Mouse (Mus musculus): Measurements from ENCODE around the gene Agap2. TPM values are rescaled to one million over a fixed set of nuclear protein-coding genes. Genes with fewer than 3 reads are reported as not detected.

Gene Agap2
- polyA plus RNA-seq, 1 experiment = 2.2 TPM

- H3K4me3 ChIP-seq (ENCODE audit: insufficient read depth, low read depth, low read length) = peak overlapping the region; percentile 19
Observed at GRCm38 (mm10) chr10:127049395-127050118, 25.5 kb upstream of the Agap2 start.

DNA sequence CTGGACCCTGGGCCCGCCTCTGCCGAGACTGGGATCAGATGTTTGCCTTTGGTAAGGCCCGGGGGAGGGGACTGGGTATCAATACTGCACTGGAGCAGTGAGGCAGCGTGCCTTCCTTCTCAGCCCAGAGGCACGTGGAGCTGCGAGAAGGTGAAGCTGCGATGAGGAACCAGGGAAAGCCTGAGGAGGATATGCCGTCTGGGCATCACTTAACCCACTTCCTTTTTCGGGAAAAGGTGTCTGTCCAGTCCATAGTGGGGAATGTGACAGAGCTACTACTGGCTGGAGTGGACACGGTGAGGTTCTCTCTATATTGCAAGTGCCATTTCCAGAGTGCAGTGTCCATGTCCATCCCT, 25.0 kb upstream of the Agap2 start:
- TF ChIP-seq CTCF (conservative IDR thresholded peaks at IDR 0.05; ENCODE audit: insufficient read depth, insufficient read length, low read depth, low read length) = no peak
- TF ChIP-seq POLR2A (IDR thresholded peaks at IDR 0.05; ENCODE audit: low read depth, low read length) = no peak
- no peak overlapping the region for H3K4me3 ChIP-seq (ENCODE audit: insufficient read depth, low read depth, low read length)
- no peaks in the 10 kb centered on the region for H3K27me3 ChIP-seq (replicated peaks; ENCODE audit: control insufficient read depth, insufficient read depth, low read length)
- DNase-seq = no peak
- WGBS = 15% methylated on average over 10 of the region's 10 CpGs
- H3K4me1 ChIP-seq (ENCODE audit: control insufficient read depth, insufficient read depth, low read length) = peaks cover 8% of the 10 kb centered on the region; the same call in 1 of the 2 replicates
- H3K27ac ChIP-seq (ENCODE audit: insufficient read depth, low read depth, low read length) = no peak overlapping the region
- no peaks in the 10 kb centered on the region for H3K36me3 ChIP-seq (ENCODE audit: control insufficient read depth, insufficient read depth, low read length)

More at GRCm38 (mm10) chr10:127049395-127050118, 25.5 kb upstream of the Agap2 start:
- Histone ChIP-seq H3K27me3 (replicated peaks; ENCODE audit: control insufficient read depth, insufficient read depth, low read length) (no peaks in the 10 kb centered on the region), H3K36me3 (ENCODE audit: control insufficient read depth, insufficient read depth, low read length) (no peaks in the 10 kb centered on the region), H3K27ac (ENCODE audit: insufficient read depth, low read depth, low read length) (no peak overlapping the region), H3K4me1 (ENCODE audit: control insufficient read depth, insufficient read depth, low read length) (peaks cover 8% of the 10 kb centered on the region; the same call in 1 of the 2 replicates)
- 2% methylated on average over 29 of the region's 29 CpGs for WGBS
- DNase-seq = peak; percentile 55
- TF ChIP-seq POLR2A (IDR thresholded peaks at IDR 0.05; ENCODE audit: low read depth, low read length) (no peak), CTCF (conservative IDR thresholded peaks at IDR 0.05; ENCODE audit: insufficient read depth, insufficient read length, low read depth, low read length) (peak; percentile 48; the same call in 1 of the 2 replicates)

GRCm38 (mm10) chr10:127054646-127055045, 20.4 kb upstream of the Agap2 start:
- peaks cover under 1% of the 10 kb centered on the region; the same call in 1 of the 2 replicates for H3K4me1 ChIP-seq (ENCODE audit: control insufficient read depth, insufficient read depth, low read length)
- no peak overlapping the region for H3K4me3 ChIP-seq (ENCODE audit: insufficient read depth, low read depth, low read length)
- no peak for TF ChIP-seq POLR2A (IDR thresholded peaks at IDR 0.05; ENCODE audit: low read depth, low read length)
- no peaks in the 10 kb centered on the region for H3K27me3 ChIP-seq (replicated peaks; ENCODE audit: control insufficient read depth, insufficient read depth, low read length)
- 83% methylated on average over 4 of the region's 4 CpGs for WGBS
- no peak overlapping the region for H3K27ac ChIP-seq (ENCODE audit: insufficient read depth, low read depth, low read length)
- peaks cover 2% of the 10 kb centered on the region for H3K36me3 ChIP-seq (ENCODE audit: control insufficient read depth, insufficient read depth, low read length)
- DNase-seq = no peak

GRCm38 (mm10) chr10:127055406-127055805, 19.7 kb upstream of the Agap2 start:
- 82% methylated on average over 8 of the region's 8 CpGs for WGBS
- DNase-seq = no peak
- no peak overlapping the region for H3K27ac ChIP-seq (ENCODE audit: insufficient read depth, low read depth, low read length)

DNA sequence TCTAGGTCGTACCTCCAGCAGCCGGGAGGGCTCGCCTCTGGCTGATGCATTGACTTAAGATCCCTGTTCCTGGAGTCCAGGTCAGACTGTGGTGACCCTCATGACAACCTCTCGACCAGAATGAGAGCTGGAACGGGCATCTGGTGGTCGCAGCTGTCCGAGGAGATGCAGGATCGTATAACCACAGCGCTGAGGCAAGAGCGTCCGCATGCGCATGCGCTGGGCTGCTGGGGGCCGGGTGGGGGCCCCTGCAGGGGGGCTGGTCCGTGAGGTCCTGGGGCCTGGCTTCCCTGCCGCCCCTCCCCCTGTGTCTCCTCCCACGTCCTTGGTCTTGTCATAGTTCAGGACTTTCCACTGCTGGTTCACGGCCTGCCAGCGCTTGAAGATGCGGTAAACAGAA, 18.6 kb upstream of the Agap2 start:
- H3K27me3 ChIP-seq (replicated peaks; ENCODE audit: control insufficient read depth, insufficient read depth, low read length) = no peaks in the 10 kb centered on the region
- WGBS = 85% methylated on average over 20 of the region's 20 CpGs
- DNase-seq = no peak
- peaks cover 2% of the 10 kb centered on the region for H3K36me3 ChIP-seq (ENCODE audit: control insufficient read depth, insufficient read depth, low read length)
- H3K27ac ChIP-seq (ENCODE audit: insufficient read depth, low read depth, low read length) = no peak overlapping the region
- TF ChIP-seq POLR2A (IDR thresholded peaks at IDR 0.05; ENCODE audit: low read depth, low read length) = no peak
- no peak for TF ChIP-seq CTCF (conservative IDR thresholded peaks at IDR 0.05; ENCODE audit: insufficient read depth, insufficient read length, low read depth, low read length)
- no peak overlapping the region for H3K4me3 ChIP-seq (ENCODE audit: insufficient read depth, low read depth, low read length)
- H3K4me1 ChIP-seq (ENCODE audit: control insufficient read depth, insufficient read depth, low read length) = no peaks in the 10 kb centered on the region; the same call in 1 of the 2 replicates

More at GRCm38 (mm10) chr10:127055406-127055805, 19.7 kb upstream of the Agap2 start:
- H3K4me3 ChIP-seq (ENCODE audit: insufficient read depth, low read depth, low read length) = no peak overlapping the region
- no peaks in the 10 kb centered on the region for H3K27me3 ChIP-seq (replicated peaks; ENCODE audit: control insufficient read depth, insufficient read depth, low read length)
- TF ChIP-seq CTCF (conservative IDR thresholded peaks at IDR 0.05; ENCODE audit: insufficient read depth, insufficient read length, low read depth, low read length) (no peak), POLR2A (IDR thresholded peaks at IDR 0.05; ENCODE audit: low read depth, low read length) (no peak)
- peaks cover 2% of the 10 kb centered on the region for H3K36me3 ChIP-seq (ENCODE audit: control insufficient read depth, insufficient read depth, low read length)
- H3K4me1 ChIP-seq (ENCODE audit: control insufficient read depth, insufficient read depth, low read length) = no peaks in the 10 kb centered on the region; the same call in 1 of the 2 replicates

DNA sequence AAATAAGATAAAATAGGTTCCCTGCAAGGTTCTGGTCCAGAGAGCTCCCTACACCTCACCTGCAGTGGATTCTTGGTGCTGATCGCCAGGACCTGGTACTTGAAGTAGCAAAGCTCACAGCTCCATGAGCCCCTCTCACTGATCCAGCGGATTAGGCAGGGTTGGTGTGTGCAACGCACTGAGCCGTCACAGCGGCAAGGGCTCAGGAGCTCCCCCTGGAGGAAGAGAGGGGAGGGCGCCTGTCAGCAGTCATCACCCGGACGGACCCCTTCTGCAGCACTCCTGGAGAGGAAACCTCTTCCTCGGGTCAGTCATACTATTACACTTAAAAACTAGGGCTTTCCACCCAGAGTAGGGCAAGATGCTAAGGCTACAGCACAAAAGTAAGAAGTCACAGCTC, 16.9 kb upstream of the Agap2 start:
- Histone ChIP-seq H3K4me3 (ENCODE audit: insufficient read depth, low read depth, low read length) (no peak overlapping the region), H3K27ac (ENCODE audit: insufficient read depth, low read depth, low read length) (no peak overlapping the region), H3K4me1 (ENCODE audit: control insufficient read depth, insufficient read depth, low read length) (no peaks in the 10 kb centered on the region; the same call in 1 of the 2 replicates), H3K36me3 (ENCODE audit: control insufficient read depth, insufficient read depth, low read length) (peaks cover 2% of the 10 kb centered on the region), H3K27me3 (replicated peaks; ENCODE audit: control insufficient read depth, insufficient read depth, low read length) (no peaks in the 10 kb centered on the region)
- 3% methylated on average over 9 of the region's 9 CpGs for WGBS
- peak; percentile 89 for TF ChIP-seq CTCF (conservative IDR thresholded peaks at IDR 0.05; ENCODE audit: insufficient read depth, insufficient read length, low read depth, low read length)
- no peak for TF ChIP-seq POLR2A (IDR thresholded peaks at IDR 0.05; ENCODE audit: low read depth, low read length)
- peak; percentile 82 for DNase-seq

GRCm38 (mm10) chr10:127058708-127059107, 16.4 kb upstream of the Agap2 start:
- 4% methylated on average over 8 of the region's 8 CpGs for WGBS
- TF ChIP-seq CTCF (conservative IDR thresholded peaks at IDR 0.05; ENCODE audit: insufficient read depth, insufficient read length, low read depth, low read length) (no peak), POLR2A (IDR thresholded peaks at IDR 0.05; ENCODE audit: low read depth, low read length) (no peak)
- H3K4me1 ChIP-seq (ENCODE audit: control insufficient read depth, insufficient read depth, low read length) = no peaks in the 10 kb centered on the region; the same call in 1 of the 2 replicates
- DNase-seq = no peak
- H3K27me3 ChIP-seq (replicated peaks; ENCODE audit: control insufficient read depth, insufficient read depth, low read length) = no peaks in the 10 kb centered on the region
- no peak overlapping the region for H3K27ac ChIP-seq (ENCODE audit: insufficient read depth, low read depth, low read length)
- H3K36me3 ChIP-seq (ENCODE audit: control insufficient read depth, insufficient read depth, low read length) = peaks cover 2% of the 10 kb centered on the region
- H3K4me3 ChIP-seq (ENCODE audit: insufficient read depth, low read depth, low read length) = peak overlapping the region; percentile 23

All from kidney, adult 2 months (tissue).